Mouse (Mus musculus) forebrain, embryonic 14.5 days (tissue): ENCODE measurements around the gene Naaladl2. TPM values are rescaled to one million over a fixed set of nuclear protein-coding genes. Genes with fewer than 3 reads are reported as not detected.

Experiments used
- ATAC-seq: fragments of 200-750 bp; cut with Nextera tagmentation; 2 replicates; pipeline ENCODE4 v1.8.0; 2017; ENCODE audit warnings: mild to moderate bottlenecking, moderate library complexity
- DNase-seq: peaks from one replicate; pipeline ENCODE4 v3.0.0-alpha.2; 2015; ENCODE audit warnings: low spot score
- H3K27ac ChIP-seq: fragments of 300-500 bp; sonication (generic); 2 replicates; pipeline ENCODE4 v1.5.1; 2014; ENCODE audit warnings: low read depth, mild to moderate bottlenecking, control low read depth, low read length, moderate library complexity
- H3K27me3 ChIP-seq: fragments of 300-500 bp; sonication (generic); replicated peaks from 2 replicates; pipeline ENCODE4 v1.6.1; 2014; ENCODE audit warnings: low read length, control low read depth, mixed read lengths; ENCODE audit not compliant: control insufficient read depth, insufficient read depth
- H3K36me3 ChIP-seq: fragments of 300-500 bp; sonication (generic); 2 replicates; pipeline ENCODE4 v1.6.1; 2014; ENCODE audit warnings: low read length, control low read depth; ENCODE audit not compliant: control insufficient read depth, insufficient read depth
- H3K4me1 ChIP-seq: fragments of 300-500 bp; sonication (generic); 2 replicates; pipeline ENCODE4 v1.6.1; 2014; ENCODE audit warnings: antibody characterized with exemption, low read length, control low read depth; ENCODE audit not compliant: control insufficient read depth, insufficient read depth
- H3K4me2 ChIP-seq: fragments of 300-500 bp; sonication (generic); 2 replicates; pipeline ENCODE4 v1.6.1; 2014; ENCODE audit warnings: mild to moderate bottlenecking, control low read depth, low read length
- H3K4me3 ChIP-seq: fragments of 300-500 bp; sonication (generic); 2 replicates; pipeline ENCODE4 v1.5.1; 2014; ENCODE audit warnings: low read depth, low read length, control low read depth
- H3K9ac ChIP-seq: fragments of 300-500 bp; sonication (generic); 2 replicates; pipeline ENCODE4 v1.6.1; 2014; ENCODE audit warnings: mild to moderate bottlenecking, low read length, control low read depth, moderate library complexity
- H3K9me3 ChIP-seq: fragments of 300-500 bp; sonication (generic); replicated peaks from 2 replicates; pipeline ENCODE4 v1.6.1; 2016; ENCODE audit warnings: low read length, control low read depth, mixed read lengths; ENCODE audit not compliant: control insufficient read depth
- WGBS: fragments of 180-500 bp; shearing (Covaris S2); extraction: QIAGEN DNeasy Blood & Tissue Kit; methylation state at CpG from one replicate; pipeline ENCODE4 v1.1.7; 2014; 5-methylcytosine and 5-hydroxymethylcytosine counted together
- polyA plus RNA-seq: library from polyadenylated mRNA; unstranded; fragments of >200 nt; fragmentation: Nextera tagmentation; extraction: Ambion mirVana; gene quantifications from 2 replicates; pipeline ENCODE4 v1.2.1, GENCODE M21; 2014

Gene Naaladl2
- polyA plus RNA-seq, 1 experiment from 2014 or later, result 0.30 TPM

DNA sequence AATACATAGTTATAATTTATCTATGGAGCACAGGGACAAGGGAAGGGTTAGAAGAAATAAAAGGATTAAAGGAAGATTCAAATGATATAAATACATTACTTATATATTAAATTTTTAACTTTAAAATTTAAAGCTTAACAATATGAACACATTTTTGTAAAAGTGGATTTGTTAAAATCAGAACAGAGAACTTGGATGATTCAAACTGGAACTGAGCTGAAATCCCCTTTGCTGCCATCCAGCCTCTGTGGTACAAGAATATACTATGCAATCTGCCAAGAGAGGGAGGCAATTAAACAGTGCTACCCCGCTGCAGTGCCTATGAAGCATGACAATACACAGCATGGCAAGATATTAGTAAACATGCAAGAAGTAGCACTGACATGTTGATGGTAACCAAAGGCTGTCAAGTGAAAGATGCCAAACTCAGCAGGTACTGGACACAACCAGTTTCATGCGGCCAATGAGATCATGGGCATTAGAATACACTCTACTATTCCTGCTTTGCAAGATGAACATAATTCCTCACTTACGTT is 238.6 kb downstream of the Naaladl2 start:
- H3K4me1 ChIP-seq, result no peaks in the 10 kb centered on the region
- ATAC-seq (no peak), DNase-seq (no peak)
- no peak overlapping the region for H3K4me3 ChIP-seq
- no peak overlapping the region for H3K4me2 ChIP-seq
- H3K9me3 ChIP-seq, result no peaks in the 10 kb centered on the region
- no peaks in the 10 kb centered on the region for H3K27me3 ChIP-seq
- WGBS, result 86% methylated on average over 3 of the region's 3 CpGs
- H3K36me3 ChIP-seq, result no peaks in the 10 kb centered on the region
- no peak overlapping the region for H3K9ac ChIP-seq
- H3K27ac ChIP-seq, result no peak overlapping the region

DNA sequence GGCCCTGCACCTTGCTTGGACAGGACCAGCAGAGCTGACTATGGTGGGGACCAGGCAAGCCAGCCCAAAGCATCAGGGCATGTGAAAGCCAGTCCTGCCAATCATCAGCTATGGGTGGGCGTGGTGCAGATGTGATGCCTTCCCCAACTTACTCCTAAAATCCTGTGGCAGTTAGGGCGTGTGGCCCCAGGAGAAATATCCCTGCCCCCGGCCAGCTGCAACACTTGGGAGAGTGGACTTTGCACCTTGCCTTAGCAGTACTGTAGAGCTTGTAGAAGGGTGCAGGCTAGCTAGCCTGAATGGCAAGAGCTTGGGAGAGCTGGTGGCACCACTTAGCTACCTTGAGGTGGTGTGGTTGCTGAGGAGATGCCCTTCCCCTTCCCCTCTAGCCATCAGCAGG is 255.3 kb downstream of the Naaladl2 start:
- Histone ChIP-seq H3K9ac (no peak overlapping the region), H3K9me3 (no peaks in the 10 kb centered on the region), H3K4me3 (no peak overlapping the region), H3K27me3 (no peaks in the 10 kb centered on the region), H3K27ac (no peak overlapping the region), H3K4me2 (no peak overlapping the region), H3K4me1 (no peaks in the 10 kb centered on the region), H3K36me3 (no peaks in the 10 kb centered on the region)
- 93% methylated on average over 3 of the region's 3 CpGs for WGBS
- DNase-seq, result no peak
- no peak for ATAC-seq

DNA sequence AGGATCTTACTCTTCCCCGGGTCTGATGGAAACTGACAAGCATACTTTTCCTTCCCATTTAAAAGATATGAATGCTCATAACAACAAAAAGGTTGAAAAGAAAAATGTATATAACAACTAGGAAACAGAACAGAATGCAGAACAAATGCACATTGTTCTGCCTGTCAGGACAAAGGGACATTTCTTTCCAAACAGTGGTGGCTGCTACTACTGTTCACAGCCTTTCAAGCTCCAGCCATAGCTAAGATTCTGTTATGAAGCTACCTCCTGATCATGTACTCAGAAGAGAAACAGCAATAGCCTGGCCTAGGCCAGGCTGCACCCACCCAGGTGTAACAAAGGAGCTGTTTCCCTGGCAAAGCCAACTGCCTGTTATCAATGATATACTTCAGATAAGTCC is 271.8 kb downstream of the Naaladl2 start:
- WGBS, result 88% methylated on average over 1 of the region's 1 CpGs
- H3K27ac ChIP-seq, result no peak overlapping the region
- no peaks in the 10 kb centered on the region for H3K27me3 ChIP-seq
- H3K4me2 ChIP-seq, result no peak overlapping the region
- no peak overlapping the region for H3K9ac ChIP-seq
- H3K36me3 ChIP-seq, result no peaks in the 10 kb centered on the region
- H3K4me3 ChIP-seq, result no peak overlapping the region
- ATAC-seq (no peak), DNase-seq (no peak)
- H3K9me3 ChIP-seq, result no peaks in the 10 kb centered on the region
- no peaks in the 10 kb centered on the region for H3K4me1 ChIP-seq

DNA sequence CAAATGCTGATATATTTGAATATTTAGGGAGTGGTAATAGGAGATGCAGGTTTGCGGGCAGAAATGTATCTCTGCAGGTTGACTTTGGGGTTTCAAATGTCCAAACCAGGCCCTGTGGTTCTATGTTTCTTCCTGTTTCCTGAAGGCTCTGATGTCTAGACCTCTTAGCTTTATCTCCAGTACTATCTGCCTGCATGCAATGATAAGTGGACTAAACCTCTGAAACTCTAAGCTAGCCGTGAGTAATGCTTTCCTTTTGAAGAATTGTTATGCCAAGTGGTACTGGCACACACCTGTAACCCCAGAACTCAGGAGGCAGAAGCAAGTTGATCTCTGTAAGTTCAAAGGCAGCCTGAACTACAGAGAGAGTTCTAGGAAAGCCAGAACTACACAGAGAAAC is 291.1 kb downstream of the Naaladl2 start:
- Histone ChIP-seq H3K4me1 (no peaks in the 10 kb centered on the region), H3K36me3 (no peaks in the 10 kb centered on the region), H3K4me3 (no peak overlapping the region), H3K9me3 (no peaks in the 10 kb centered on the region), H3K9ac (no peak overlapping the region), H3K27ac (no peak overlapping the region), H3K27me3 (no peaks in the 10 kb centered on the region), H3K4me2 (no peak overlapping the region)
- ATAC-seq (no peak), DNase-seq (no peak)
- 86% methylated on average over 2 of the region's 2 CpGs for WGBS

DNA sequence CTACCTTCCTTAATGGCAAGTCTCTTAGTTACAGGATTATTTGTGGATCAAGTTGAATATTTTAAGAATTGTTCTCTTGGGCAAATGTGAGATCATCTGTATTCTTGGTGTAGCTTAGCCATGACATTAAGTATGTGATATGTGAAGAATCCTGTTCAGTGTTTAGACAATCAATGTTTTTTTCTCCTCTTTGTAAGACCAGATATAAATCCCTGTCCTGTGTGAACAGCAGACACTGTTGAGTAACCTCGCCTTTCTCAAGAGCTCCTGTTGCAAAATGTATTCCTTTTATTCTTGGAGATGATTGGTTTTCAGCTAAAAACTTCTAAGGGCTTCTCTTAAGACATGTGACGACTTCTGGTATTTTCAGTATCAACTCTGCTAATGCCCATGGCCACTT is 347.3 kb downstream of the Naaladl2 start:
- H3K27ac ChIP-seq, result no peak overlapping the region
- no peaks in the 10 kb centered on the region for H3K4me1 ChIP-seq
- H3K27me3 ChIP-seq, result no peaks in the 10 kb centered on the region
- no peak overlapping the region for H3K9ac ChIP-seq
- H3K36me3 ChIP-seq, result no peaks in the 10 kb centered on the region
- WGBS, result 71% methylated on average over 2 of the region's 2 CpGs
- DNase-seq (no peak), ATAC-seq (no peak)
- H3K9me3 ChIP-seq, result no peaks in the 10 kb centered on the region
- H3K4me3 ChIP-seq, result no peak overlapping the region
- H3K4me2 ChIP-seq, result no peak overlapping the region

DNA sequence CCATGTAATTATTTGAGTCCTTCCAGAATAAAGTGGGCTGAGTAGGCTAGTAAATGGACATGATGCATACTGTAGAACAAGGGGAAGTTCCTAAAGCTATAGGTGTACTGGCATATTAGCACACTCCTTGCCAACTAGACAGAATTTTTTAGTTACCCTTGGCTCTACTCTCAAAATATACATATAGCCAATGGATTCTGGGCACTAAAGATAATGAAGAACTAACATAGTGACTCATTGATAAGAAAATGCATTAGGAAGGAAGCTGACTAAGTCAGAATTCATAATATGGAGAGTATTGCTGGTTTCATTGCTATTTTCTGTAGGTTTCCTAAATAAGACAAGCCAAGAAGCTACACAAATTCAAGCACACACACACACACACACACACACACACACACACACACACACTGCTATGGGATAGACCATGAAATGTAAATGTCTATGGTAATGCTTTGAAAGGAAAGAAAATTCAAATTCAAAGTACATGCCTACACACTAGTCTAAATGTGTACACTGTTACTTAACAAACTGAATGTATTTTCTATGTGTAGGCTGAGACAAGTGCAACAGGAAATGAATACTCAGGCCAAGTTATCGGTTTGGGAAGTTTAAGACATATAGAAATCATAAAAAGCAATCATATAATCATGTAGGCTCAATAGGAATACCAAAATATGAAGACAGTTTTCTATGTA is 356.5 kb downstream of the Naaladl2 start:
- no peaks in the 10 kb centered on the region for H3K27me3 ChIP-seq
- H3K4me2 ChIP-seq, result no peak overlapping the region
- H3K9ac ChIP-seq, result no peak overlapping the region
- no peaks in the 10 kb centered on the region for H3K9me3 ChIP-seq
- no peaks in the 10 kb centered on the region for H3K36me3 ChIP-seq
- no peak overlapping the region for H3K27ac ChIP-seq
- no peak for DNase-seq
- H3K4me1 ChIP-seq, result no peaks in the 10 kb centered on the region
- no peak for ATAC-seq
- no peak overlapping the region for H3K4me3 ChIP-seq
- WGBS, result 84% methylated on average over 1 of the region's 1 CpGs

DNA sequence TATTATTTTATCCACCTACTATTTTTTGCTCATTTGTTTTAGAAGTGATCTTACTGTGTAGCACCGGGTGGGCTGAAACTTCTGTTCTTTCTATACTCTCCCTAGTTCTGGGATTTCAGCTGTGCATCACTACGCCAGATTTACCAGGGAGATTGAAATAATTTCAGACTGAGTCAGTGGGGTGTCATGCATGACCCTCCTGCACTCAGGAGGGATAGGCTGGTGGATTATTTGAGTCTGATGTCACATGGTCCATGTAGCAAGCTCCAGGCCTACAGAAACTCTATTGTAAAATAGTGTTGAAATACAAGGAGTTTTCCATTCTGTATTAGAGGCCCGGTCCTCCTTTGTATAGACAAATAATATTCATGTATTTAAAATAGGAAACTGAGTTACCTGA is 360.0 kb downstream of the Naaladl2 start:
- Histone ChIP-seq H3K36me3 (no peaks in the 10 kb centered on the region), H3K27me3 (no peaks in the 10 kb centered on the region), H3K4me1 (no peaks in the 10 kb centered on the region), H3K27ac (no peak overlapping the region), H3K4me3 (no peak overlapping the region), H3K9me3 (no peaks in the 10 kb centered on the region), H3K9ac (no peak overlapping the region), H3K4me2 (no peak overlapping the region)
- 91% methylated on average over 3 of the region's 3 CpGs for WGBS
- no peak for ATAC-seq
- no peak for DNase-seq

DNA sequence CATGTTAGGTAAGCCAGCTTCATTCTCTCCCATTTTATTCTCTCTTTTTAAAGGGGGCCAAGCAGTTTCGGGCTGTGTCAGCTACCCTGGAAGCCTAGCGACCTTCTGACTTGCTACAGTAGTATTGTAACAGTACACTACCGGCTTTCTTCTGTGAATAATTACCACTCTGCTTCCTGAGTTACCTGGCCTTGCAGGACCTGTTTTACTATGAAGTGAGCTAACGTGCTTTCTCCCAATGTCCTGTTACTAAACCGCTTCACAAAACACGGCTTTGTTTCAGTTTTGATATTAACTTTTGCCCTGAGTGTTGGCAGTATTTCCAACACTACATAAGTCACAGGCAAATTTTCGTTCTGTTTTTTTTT is 360.6 kb downstream of the Naaladl2 start:
- Histone ChIP-seq H3K4me3 (no peak overlapping the region), H3K27ac (no peak overlapping the region), H3K27me3 (no peaks in the 10 kb centered on the region), H3K4me1 (no peaks in the 10 kb centered on the region), H3K9ac (no peak overlapping the region), H3K36me3 (no peaks in the 10 kb centered on the region), H3K4me2 (no peak overlapping the region), H3K9me3 (no peaks in the 10 kb centered on the region)
- ATAC-seq (no peak), DNase-seq (no peak)
- 76% methylated on average over 7 of the region's 7 CpGs for WGBS

DNA sequence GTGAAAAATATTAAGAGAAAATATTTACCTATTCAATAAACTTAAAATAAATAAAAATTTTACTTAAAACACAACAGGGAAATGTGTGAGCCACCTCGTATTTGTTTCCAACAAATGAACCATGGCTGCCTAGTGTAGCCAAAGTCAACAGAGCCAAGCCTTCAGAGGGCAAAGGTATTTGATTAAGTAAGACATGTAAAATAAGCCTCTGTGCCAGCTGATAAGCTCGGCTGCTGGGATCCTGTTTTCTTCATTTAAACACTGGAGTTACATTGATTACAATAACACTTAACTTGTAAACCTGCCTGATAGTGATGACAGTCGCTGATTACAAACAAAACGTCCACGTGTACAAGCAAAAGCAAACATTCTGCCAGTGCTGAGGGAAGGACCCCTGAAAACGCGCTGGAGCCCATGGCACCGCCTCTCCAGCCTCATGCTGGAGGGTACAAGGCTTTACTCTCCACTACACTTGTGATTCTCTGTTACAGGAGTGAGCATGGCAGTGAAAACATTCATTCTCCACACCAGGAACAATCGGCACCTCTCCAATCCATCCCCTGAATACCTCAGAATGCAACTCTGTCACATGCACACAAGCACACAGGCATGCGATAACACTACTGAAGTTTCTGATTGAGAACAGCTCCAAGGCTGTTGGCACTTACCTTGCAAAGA is 361.1 kb downstream of the Naaladl2 start:
- Histone ChIP-seq H3K36me3 (no peaks in the 10 kb centered on the region), H3K9ac (no peak overlapping the region), H3K27me3 (no peaks in the 10 kb centered on the region), H3K9me3 (no peaks in the 10 kb centered on the region), H3K4me1 (no peaks in the 10 kb centered on the region), H3K27ac (no peak overlapping the region), H3K4me3 (no peak overlapping the region), H3K4me2 (no peak overlapping the region)
- 79% methylated on average over 10 of the region's 10 CpGs for WGBS
- ATAC-seq (no peak), DNase-seq (no peak)
